Mouse (Mus musculus) spleen, adult 2 months (tissue): ENCODE results near the gene Dhx37. TPM values are rescaled to one million over a fixed set of nuclear protein-coding genes. Genes with fewer than 3 reads are reported as not detected.
A peak's percentile ranks its signal among the peaks of the same experiment; 100 is the strongest.

Source experiments
- DNase-seq, 2 experiments: peaks; one replicate each; pipeline versions ENCODE4 v3.0.0 to v3.0.0-alpha.2; 2012 to 2021; ENCODE audit warnings: low spot score in 2 of 2, low read depth in 1 of 2
- H3K27ac ChIP-seq: fragments of 200-500 bp; 2 replicates; pipeline ENCODE4 v1.5.1; 2012; ENCODE audit warnings: low read length, inconsistent platforms; ENCODE audit not compliant: insufficient read depth
- H3K27me3 ChIP-seq: fragments of 200-500 bp; 2 replicates; pipeline ENCODE4 v1.6.1; 2012; ENCODE audit warnings: mild to moderate bottlenecking, moderate library complexity, low read length, inconsistent platforms; ENCODE audit not compliant: control insufficient read depth, insufficient read depth
- H3K36me3 ChIP-seq: fragments of 200-500 bp; 2 replicates; pipeline ENCODE4 v1.6.1; 2012; ENCODE audit warnings: mild to moderate bottlenecking, low read length, inconsistent platforms; ENCODE audit not compliant: control insufficient read depth, insufficient read depth
- H3K4me1 ChIP-seq: fragments of 200-500 bp; 2 replicates; pipeline ENCODE4 v1.6.1; 2011; ENCODE audit warnings: inconsistent platforms; ENCODE audit not compliant: control insufficient read depth, insufficient read depth, insufficient read length
- H3K4me3 ChIP-seq: fragments of 200-500 bp; 2 replicates; pipeline ENCODE4 v1.5.1; 2011; ENCODE audit warnings: mild to moderate bottlenecking, inconsistent platforms; ENCODE audit not compliant: insufficient read depth, insufficient read length; ENCODE audit errors: extremely low read depth
- CTCF ChIP-seq: fragments of 200-500 bp; IDR thresholded peaks from 2 replicates; pipeline ENCODE4 v1.5.1; 2011; ENCODE audit warnings: mild to moderate bottlenecking, inconsistent platforms; ENCODE audit not compliant: insufficient read depth, insufficient read length, insufficient replicate concordance; ENCODE audit errors: extremely low read depth
- POLR2A ChIP-seq: fragments of 200-500 bp; IDR thresholded peaks from 2 replicates; pipeline ENCODE4 v1.6.1; 2011; ENCODE audit warnings: low read depth, low read length, inconsistent platforms
- WGBS: fragments of 180-500 bp; shearing (Covaris S2); methylation state at CpG from one replicate; pipeline ENCODE4 v1.1.7; 2018; 5-methylcytosine and 5-hydroxymethylcytosine counted together
- polyA plus RNA-seq: library from polyadenylated mRNA; depleted of rRNA; stranded (reverse); fragments of >200 nt; gene quantifications from 2 replicates; pipeline ENCODE4 v1.2.3, GENCODE M21; 2012; rRNA removed

The Dhx37 gene
- polyA plus RNA-seq, result 17.0 and 21.0 TPM in 2 replicates

- no peak for TF ChIP-seq CTCF
- peak; percentile 70 for TF ChIP-seq POLR2A
- Histone ChIP-seq H3K4me3 (peak within 1 kb of the TSS; percentile 83), H3K4me1 (peaks cover 5% of the 10 kb centered on the region; the same call in 1 of the 2 replicates), H3K36me3 (peaks cover 17% of the 10 kb centered on the region), H3K27ac (0 out of 2 replicates have a peak within 1 kb of the TSS, but pooled peaks have one; percentile 49), H3K27me3 (no peaks in the 10 kb centered on the region)
- peak; percentile 91 to 93 for DNase-seq
- under 1% methylated on average over 46 of the region's 46 CpGs for WGBS
Measured at GRCm38 (mm10) chr5:125433793-125434337, at the start of gene Dhx37. Dhx37 (minus strand) TSS chr5:125434121.

GRCm38 (mm10) chr5:125482474-125482873 lies 48.6 kb upstream of the Dhx37 start:
- H3K4me1 ChIP-seq, result peaks cover 21% of the 10 kb centered on the region; the same call in 1 of the 2 replicates
- 84% methylated on average over 7 of the region's 7 CpGs for WGBS
- no peak overlapping the region for H3K27ac ChIP-seq

GRCm38 (mm10) chr5:125480434-125481231 lies 46.7 kb upstream of the Dhx37 start:
- H3K4me3 ChIP-seq, result no peak overlapping the region
- H3K36me3 ChIP-seq, result no peaks in the 10 kb centered on the region
- no peak overlapping the region for H3K27ac ChIP-seq
- no peaks in the 10 kb centered on the region for H3K27me3 ChIP-seq
- WGBS, result 92% methylated on average over 11 of the region's 11 CpGs
- peaks cover 32% of the 10 kb centered on the region; the same call in 1 of the 2 replicates for H3K4me1 ChIP-seq
- no peak for DNase-seq
- TF ChIP-seq CTCF (no peak), POLR2A (no peak)

More at GRCm38 (mm10) chr5:125482474-125482873, 48.6 kb upstream of the Dhx37 start:
- Histone ChIP-seq H3K36me3 (no peaks in the 10 kb centered on the region), H3K27me3 (no peaks in the 10 kb centered on the region), H3K4me3 (no peak overlapping the region)
- DNase-seq, result no peak
- TF ChIP-seq CTCF, result no peak
- no peak for TF ChIP-seq POLR2A

GRCm38 (mm10) chr5:125479376-125479775 lies 45.5 kb upstream of the Dhx37 start:
- no peaks in the 10 kb centered on the region for H3K36me3 ChIP-seq
- 94% methylated on average over 3 of the region's 3 CpGs for WGBS

GRCm38 (mm10) chr5:125478037-125478436 lies 44.1 kb upstream of the Dhx37 start:
- Histone ChIP-seq H3K27me3 (no peaks in the 10 kb centered on the region), H3K36me3 (no peaks in the 10 kb centered on the region), H3K4me1 (peaks cover 18% of the 10 kb centered on the region; the same call in 1 of the 2 replicates), H3K27ac (no peak overlapping the region), H3K4me3 (no peak overlapping the region)
- no peak for DNase-seq
- WGBS, result 67% methylated on average over 7 of the region's 7 CpGs
- TF ChIP-seq CTCF (no peak), POLR2A (no peak)

More at GRCm38 (mm10) chr5:125479376-125479775, 45.5 kb upstream of the Dhx37 start:
- Histone ChIP-seq H3K27ac (no peak overlapping the region), H3K27me3 (no peaks in the 10 kb centered on the region), H3K4me1 (peaks cover 24% of the 10 kb centered on the region; the same call in 1 of the 2 replicates), H3K4me3 (no peak overlapping the region)
- DNase-seq, result no peak
- TF ChIP-seq POLR2A (no peak), CTCF (no peak)

GRCm38 (mm10) chr5:125477533-125477932 lies 43.6 kb upstream of the Dhx37 start:
- TF ChIP-seq POLR2A (no peak), CTCF (no peak)
- Histone ChIP-seq H3K4me3 (no peak overlapping the region), H3K36me3 (no peaks in the 10 kb centered on the region), H3K27ac (no peak overlapping the region), H3K27me3 (no peaks in the 10 kb centered on the region), H3K4me1 (peaks cover 18% of the 10 kb centered on the region; the same call in 1 of the 2 replicates)
- WGBS, result 88% methylated on average over 7 of the region's 7 CpGs
- DNase-seq, result no peak
